ENCODE assay signal across 7 mouse cellular contexts in genomic region chr17:83632653-83633570, GRCm38 (mm10). TPM values are rescaled to one million over a fixed set of nuclear protein-coding genes. Genes with fewer than 3 reads are reported as not detected.
A peak's percentile ranks its signal among the peaks of the same experiment; 100 is the strongest.
DNase-seq lines count a peak whose midpoint lies in the region; ATAC-seq and TF ChIP-seq lines count a peak whose summit lies in the region.

No protein-coding gene starts in this region.

- intact Hi-C loops in gastrocnemius, adult 2 months (cut with DNase I), result loop anchor here (2.0 to 5.0 kb wide), 3 partner anchors 99 to 361 kb away; no protein-coding TSS in a partner anchor
- intact Hi-C loops in left cerebral cortex, postnatal 10 days (cut with DNase I), result loop anchor here (5.0 to 10.0 kb wide), 2 partner anchors 219 to 358 kb away; no protein-coding TSS in a partner anchor

- H3K4me3 ChIP-seq in cortical plate, adult 2 months (ENCODE audit: insufficient read depth, low read length), result peak overlapping the region; percentile 30
- H3K4me3 ChIP-seq in gastrocnemius, adult 2 months, result peak overlapping the region; percentile 72

- peak; percentile 58 for TF ChIP-seq CTCF in cortical plate, adult 2 months (IDR thresholded peaks at IDR 0.05; ENCODE audit: extremely low read depth, insufficient read depth, low read length)
- TF ChIP-seq CTCF in gastrocnemius, adult 2 months (IDR thresholded peaks at IDR 0.05), result peak; percentile 80

- peak; percentile 70 for ATAC-seq in inflammation-experienced regulatory T-cells, adult 6 months
- ATAC-seq in megakaryocyte progenitor cell, adult 5-6 weeks (replicated peaks; ENCODE audit: poor library complexity), result peak; percentile 79

- DNase-seq in adrenal gland, adult 18-20 months (ENCODE audit: low spot score in 2 of 2), result peak; percentile 51 to 60
- peak; percentile 51 for DNase-seq in gastrocnemius, adult 2 months
- DNase-seq in left cerebral cortex, postnatal 10 days (ENCODE audit: extremely low spot score in 1 of 2, low spot score in 2 of 2), result peak; percentile 52 to 71
- DNase-seq in right cerebral cortex, postnatal 14 days, result peak; percentile 65

- peaks cover 1% of the 10 kb centered on the region for H3K4me1 ChIP-seq in cortical plate, adult 2 months (ENCODE audit: control insufficient read depth, insufficient read depth, low read length)

- no peak overlapping the region for H3K27ac ChIP-seq in cortical plate, adult 2 months (ENCODE audit: insufficient read depth, low read length)
- no peak overlapping the region for H3K27ac ChIP-seq in gastrocnemius, adult 2 months

- TF ChIP-seq POLR2A in cortical plate, adult 2 months (IDR thresholded peaks at IDR 0.05; ENCODE audit: extremely low read depth, insufficient read depth, low read length), result no peak

RNA-seq across cellular contexts. Expression of gene Kcng3, which starts 1.2 kb away (rescaled TPM):
- total RNA-seq in adrenal gland, adult 18-20 months (2021), result 10 to 100 TPM in 1 of 2 experiments, 1 to 10 TPM in 1; 9.7 to 10.9 TPM
- 2.1 and 2.3 TPM in 2 replicates for polyA plus RNA-seq in cortical plate, adult 2 months (2012; rRNA removed)
- total RNA-seq in gastrocnemius, adult 2 months (2021), result not detected
- not detected for polyA plus RNA-seq in inflammation-experienced regulatory T-cells, adult 6 months (2017; shearing (Covaris generic))
- total RNA-seq in left cerebral cortex, postnatal 10 days (2021), result 1 to 10 TPM; 5.3 to 8.7 TPM
- total RNA-seq in megakaryocyte progenitor cell, adult 5-6 weeks (2015), result 0.02 TPM in 1 of 2 replicates, not detected in the other
- not detected in 2 replicates for total RNA-seq in megakaryocyte progenitor cell, adult 5-6 weeks (2017)

Comparison
In these comparisons a context has a peak if more than half of its experiments do, and no peak if none do; other contexts are left out.
1. RNA of gene Kcng3, which starts 1.2 kb away (total RNA-seq): 9.7 to 10.9 TPM in adrenal gland, adult 18-20 months and 5.3 to 8.7 TPM in left cerebral cortex, postnatal 10 days; 0.02 TPM in megakaryocyte progenitor cell, adult 5-6 weeks and not detected in gastrocnemius, adult 2 months; every median in the first group is over 4 times any median in the second.
2. Peak in every context shown above with its lines, with median percentiles within 50 percentile points of each other: DNase-seq.